Mouse (Mus musculus) hindbrain, embryonic 16.5 days (tissue): ENCODE data around the gene Ss18l2. TPM values are rescaled to one million over a fixed set of nuclear protein-coding genes. Genes with fewer than 3 reads are reported as not detected.

ENCODE experiments used
- ATAC-seq: fragments of 200-750 bp; cut with Nextera tagmentation; 2 replicates; pipeline ENCODE4 v1.8.0; 2017; ENCODE audit warnings: moderate TSS enrichment, moderate library complexity
- H3K27ac ChIP-seq: fragments of 300-500 bp; sonication (generic); 2 replicates; pipeline ENCODE4 v1.5.1; 2014; ENCODE audit warnings: low read depth, mild to moderate bottlenecking, control low read depth, low read length, moderate library complexity
- H3K27me3 ChIP-seq: fragments of 300-500 bp; sonication (generic); replicated peaks from 2 replicates; pipeline ENCODE4 v1.6.1; 2014; ENCODE audit warnings: low read length; ENCODE audit not compliant: control insufficient read depth, insufficient read depth
- H3K36me3 ChIP-seq: fragments of 300-500 bp; sonication (generic); 2 replicates; pipeline ENCODE4 v1.6.1; 2014; ENCODE audit warnings: mild to moderate bottlenecking, low read length, moderate library complexity, mixed read lengths; ENCODE audit not compliant: control insufficient read depth, insufficient read depth
- H3K4me1 ChIP-seq: fragments of 300-500 bp; sonication (generic); 2 replicates; pipeline ENCODE4 v1.6.1; 2014; ENCODE audit warnings: low read depth, low read length; ENCODE audit not compliant: control insufficient read depth, insufficient read depth
- H3K4me2 ChIP-seq: fragments of 300-500 bp; sonication (generic); 2 replicates; pipeline ENCODE4 v1.6.1; 2014; ENCODE audit warnings: mild to moderate bottlenecking, low read length, control low read depth, moderate library complexity
- H3K4me3 ChIP-seq: fragments of 300-500 bp; sonication (generic); 2 replicates; pipeline ENCODE4 v1.5.1; 2014; ENCODE audit warnings: mild to moderate bottlenecking, low read length, control low read depth, moderate library complexity
- H3K9ac ChIP-seq: fragments of 300-500 bp; sonication (generic); 2 replicates; pipeline ENCODE4 v1.6.1; 2014; ENCODE audit warnings: low read depth, mild to moderate bottlenecking, control low read depth, low read length, moderate library complexity
- H3K9me3 ChIP-seq: fragments of 300-500 bp; sonication (generic); 2 replicates; pipeline ENCODE4 v1.6.1; 2014; ENCODE audit warnings: mild to moderate bottlenecking, low read length, moderate library complexity; ENCODE audit not compliant: control insufficient read depth
- WGBS: fragments of 180-500 bp; shearing (Covaris S2); extraction: QIAGEN DNeasy Blood & Tissue Kit; methylation state at CpG from one replicate; pipeline ENCODE4 v1.1.7; 2014; 5-methylcytosine and 5-hydroxymethylcytosine counted together
- polyA plus RNA-seq: library from polyadenylated mRNA; unstranded; fragments of >200 nt; fragmentation: Nextera tagmentation; extraction: Ambion mirVana; gene quantifications from 2 replicates; pipeline ENCODE4 v1.2.1, GENCODE M21; 2015

Gene Ss18l2
- polyA plus RNA-seq, 1 experiment from 2014 or later, result 184 TPM

GRCm38 (mm10) chr9:121690734-121691133 lies 19.4 kb upstream of the Ss18l2 start:
- peaks cover 11% of the 10 kb centered on the region; the same call in 1 of the 2 replicates for H3K36me3 ChIP-seq
- ATAC-seq, result peak; percentile 60
- H3K27ac ChIP-seq, result peak overlapping the region; percentile 79
- H3K9me3 ChIP-seq, result no peaks in the 10 kb centered on the region
- 49% methylated on average over 7 of the region's 7 CpGs for WGBS
- H3K9ac ChIP-seq, result no peak overlapping the region
- H3K4me2 ChIP-seq, result peak overlapping the region; percentile 33; the same call in 1 of the 2 replicates
- H3K4me1 ChIP-seq, result peaks cover 15% of the 10 kb centered on the region
- H3K27me3 ChIP-seq, result no peaks in the 10 kb centered on the region
- H3K4me3 ChIP-seq, result no peak overlapping the region

GRCm38 (mm10) chr9:121694736-121695135 lies 15.4 kb upstream of the Ss18l2 start:
- H3K27me3 ChIP-seq, result no peaks in the 10 kb centered on the region
- H3K27ac ChIP-seq, result no peak overlapping the region
- H3K4me3 ChIP-seq, result no peak overlapping the region
- H3K4me2 ChIP-seq, result no peak overlapping the region
- H3K9ac ChIP-seq, result no peak overlapping the region
- 0 out of 2 replicates have a peak, but pooled peaks cover 7% of the 10 kb centered on the region for H3K36me3 ChIP-seq
- no peaks in the 10 kb centered on the region for H3K9me3 ChIP-seq
- ATAC-seq, result no peak
- 80% methylated on average over 12 of the region's 12 CpGs for WGBS
- peaks cover 12% of the 10 kb centered on the region for H3K4me1 ChIP-seq

- H3K4me1 ChIP-seq, result no peaks in the 10 kb centered on the region
- no peak overlapping the region for H3K27ac ChIP-seq
- no peak overlapping the region for H3K4me2 ChIP-seq
- WGBS, result 81% methylated on average over 9 of the region's 9 CpGs
- H3K36me3 ChIP-seq, result 0 out of 2 replicates have a peak, but pooled peaks cover 7% of the 10 kb centered on the region
- no peak overlapping the region for H3K4me3 ChIP-seq
- H3K9me3 ChIP-seq, result no peaks in the 10 kb centered on the region
- no peak for ATAC-seq
- H3K27me3 ChIP-seq, result no peaks in the 10 kb centered on the region
- H3K9ac ChIP-seq, result no peak overlapping the region
Measured at GRCm38 (mm10) chr9:121696626-121697025, 13.5 kb upstream of the Ss18l2 start.

GRCm38 (mm10) chr9:121697150-121698049 lies 12.7 kb upstream of the Ss18l2 start:
- 95% methylated on average over 1 of the region's 1 CpGs for WGBS
- Histone ChIP-seq H3K9ac (no peak overlapping the region), H3K9me3 (no peaks in the 10 kb centered on the region), H3K27me3 (no peaks in the 10 kb centered on the region), H3K36me3 (0 out of 2 replicates have a peak, but pooled peaks cover 7% of the 10 kb centered on the region), H3K4me3 (no peak overlapping the region), H3K4me1 (no peaks in the 10 kb centered on the region), H3K4me2 (no peak overlapping the region), H3K27ac (no peak overlapping the region)
- ATAC-seq, result peak; percentile 52; the same call in 1 of the 2 replicates

GRCm38 (mm10) chr9:121704261-121704645 lies 5.9 kb upstream of the Ss18l2 start:
- Histone ChIP-seq H3K27me3 (no peaks in the 10 kb centered on the region), H3K4me2 (peak overlapping the region; percentile 88), H3K9ac (peak overlapping the region; percentile 86), H3K9me3 (no peaks in the 10 kb centered on the region), H3K4me1 (peaks cover 22% of the 10 kb centered on the region), H3K36me3 (no peaks in the 10 kb centered on the region), H3K27ac (no peak overlapping the region), H3K4me3 (peak overlapping the region; percentile 72)
- WGBS, result 40% methylated on average over 11 of the region's 11 CpGs
- ATAC-seq, result no peak

- ATAC-seq, result peak; percentile 97
- no peaks in the 10 kb centered on the region for H3K36me3 ChIP-seq
- peak within 1 kb of the TSS; percentile 68 for H3K27ac ChIP-seq
- peaks cover 25% of the 10 kb centered on the region for H3K4me1 ChIP-seq
- H3K9me3 ChIP-seq, result no peaks in the 10 kb centered on the region
- H3K9ac ChIP-seq, result peak within 1 kb of the TSS; percentile 86
- no peaks in the 10 kb centered on the region for H3K27me3 ChIP-seq
- WGBS, result under 1% methylated on average over 66 of the region's 69 CpGs
- H3K4me3 ChIP-seq, result peak within 1 kb of the TSS; percentile 72
- H3K4me2 ChIP-seq, result peak within 1 kb of the TSS; percentile 88
Measured at GRCm38 (mm10) chr9:121704646-121705625, 5.2 kb upstream of the Ss18l2 start, which contains the start of gene Sec22c. TSS of gene Sec22c (minus strand) at chr9:121705490.

- Histone ChIP-seq H3K9me3 (no peaks in the 10 kb centered on the region), H3K27ac (no peak overlapping the region), H3K4me1 (peaks cover 27% of the 10 kb centered on the region), H3K27me3 (no peaks in the 10 kb centered on the region), H3K4me3 (no peak overlapping the region), H3K36me3 (no peaks in the 10 kb centered on the region), H3K9ac (no peak overlapping the region), H3K4me2 (no peak overlapping the region)
- 81% methylated on average over 6 of the region's 6 CpGs for WGBS
- no peak for ATAC-seq
Measured at GRCm38 (mm10) chr9:121706029-121706675, 4.0 kb upstream of the Ss18l2 start.

- ATAC-seq, result no peak
- H3K27me3 ChIP-seq, result no peaks in the 10 kb centered on the region
- 64% methylated on average over 6 of the region's 6 CpGs for WGBS
- no peaks in the 10 kb centered on the region for H3K9me3 ChIP-seq
- no peaks in the 10 kb centered on the region; the same call in none of the 2 replicates for H3K36me3 ChIP-seq
- no peak overlapping the region for H3K9ac ChIP-seq
- H3K4me3 ChIP-seq, result no peak overlapping the region
- H3K4me1 ChIP-seq, result peaks cover 33% of the 10 kb centered on the region
- H3K27ac ChIP-seq, result no peak overlapping the region
- H3K4me2 ChIP-seq, result no peak overlapping the region
Measured at GRCm38 (mm10) chr9:121707801-121708200, 2.3 kb upstream of the Ss18l2 start.
